Mouse (Mus musculus): ENCODE measurements around the gene Eya4. TPM values are rescaled to one million over a fixed set of nuclear protein-coding genes. Genes with fewer than 3 reads are reported as not detected.

The Eya4 gene
- total and polyA plus RNA-seq, 3 experiments: 0.24 to 0.46 TPM; not detected in 1

GRCm38 (mm10) chr10:23198251-23198650 is 152.3 kb downstream of the Eya4 start:
- TF ChIP-seq NRF1 (IDR thresholded peaks at IDR 0.05; ENCODE audit: insufficient read depth, low read depth, low read length, poor library complexity, severe bottlenecking) (no peak), MAX (IDR thresholded peaks at IDR 0.05; ENCODE audit: low read length) (no peak), KAT2A (conservative IDR thresholded peaks at IDR 0.05; ENCODE audit: low read depth, low read length) (no peak), MAFK (IDR thresholded peaks at IDR 0.05; ENCODE audit: borderline replicate concordance, low read depth, low read length) (no peak), JUND (IDR thresholded peaks at IDR 0.05; ENCODE audit: low read depth, low read length) (no peak), USF2 (IDR thresholded peaks at IDR 0.05; ENCODE audit: borderline replicate concordance in 1 of 2, insufficient read depth in 1 of 2, low read depth in 1 of 2, low read length in 2 of 2) (no peak), ZMIZ1 (IDR thresholded peaks at IDR 0.05; ENCODE audit: low read depth, low read length) (no peak), SIN3A (IDR thresholded peaks at IDR 0.05; ENCODE audit: low read length) (no peak), GABPA (IDR thresholded peaks at IDR 0.05; ENCODE audit: low read depth, low read length) (no peak), NELFE (IDR thresholded peaks at IDR 0.05; ENCODE audit: low read depth, low read length) (no peak), GATA1 (IDR thresholded peaks at IDR 0.05; ENCODE audit: low read depth, low read length) (no peak), POLR2A (IDR thresholded peaks at IDR 0.05; ENCODE audit: control insufficient read depth in 1 of 2, insufficient read depth in 1 of 2, low read depth in 1 of 2, low read length in 2 of 2, poor library complexity in 1 of 2) (no peak), HCFC1 (IDR thresholded peaks at IDR 0.05; ENCODE audit: low read depth, low read length) (no peak), EP300 (IDR thresholded peaks at IDR 0.05; ENCODE audit: low read depth in 1 of 2, low read length in 2 of 2) (no peak), MYC (IDR thresholded peaks at IDR 0.05; ENCODE audit: low read depth, low read length) (no peak)
- no peak for DNase-seq (ENCODE audit: low read depth, low spot score)
- H3K27ac ChIP-seq (ENCODE audit: control insufficient read depth, low read depth, low read length): no peak overlapping the region

GRCm38 (mm10) chr10:23196336-23196735 is 154.2 kb downstream of the Eya4 start:
- H3K9me3 ChIP-seq (replicated peaks; ENCODE audit: insufficient read depth, low read length): no peaks in the 10 kb centered on the region
- no peaks in the 10 kb centered on the region; a peak in 1 of 4 replicates for H3K27me3 ChIP-seq (ENCODE audit: control insufficient read depth in 1 of 2, insufficient read depth in 2 of 2, low read length in 2 of 2)
- TF ChIP-seq POLR2AphosphoS5 (IDR thresholded peaks at IDR 0.05; ENCODE audit: borderline replicate concordance, low read depth, low read length) (no peak), NRF1 (IDR thresholded peaks at IDR 0.05; ENCODE audit: insufficient read depth, low read depth, low read length, poor library complexity, severe bottlenecking) (no peak), POLR2AphosphoS2 (IDR thresholded peaks at IDR 0.05; ENCODE audit: low read length) (no peak), CHD1 (IDR thresholded peaks at IDR 0.05; ENCODE audit: low read depth, low read length) (no peak), MYB (IDR thresholded peaks at IDR 0.05; ENCODE audit: low read depth, low read length) (no peak), ZC3H11A (IDR thresholded peaks at IDR 0.05; ENCODE audit: low read depth, low read length) (no peak), RAD21 (IDR thresholded peaks at IDR 0.05; ENCODE audit: low read depth, low read length) (no peak), GATA1 (IDR thresholded peaks at IDR 0.05; ENCODE audit: low read depth, low read length) (no peak), E2F4 (IDR thresholded peaks at IDR 0.05; ENCODE audit: borderline replicate concordance, low read depth, low read length) (no peak), BHLHE40 (IDR thresholded peaks at IDR 0.05; ENCODE audit: borderline replicate concordance, low read depth, low read length) (no peak)
- H3K36me3 ChIP-seq (ENCODE audit: control insufficient read depth in 1 of 2, insufficient read depth in 2 of 2, low read length in 2 of 2): no peaks in the 10 kb centered on the region
- no peak for DNase-seq (ENCODE audit: low read depth, low spot score)
- H3K4me1 ChIP-seq (ENCODE audit: control insufficient read depth in 1 of 2, insufficient read depth in 2 of 2, low read length in 2 of 2): no peaks in the 10 kb centered on the region
- no peak overlapping the region for H3K9ac ChIP-seq (ENCODE audit: control insufficient read depth, low read depth, low read length, poor library complexity, severe bottlenecking)
- H3K27ac ChIP-seq (ENCODE audit: control insufficient read depth, low read depth, low read length): no peak overlapping the region
- H3K79me2 ChIP-seq (ENCODE audit: control insufficient read depth, insufficient read depth, low read length, poor library complexity): no peaks in the 10 kb centered on the region
- no peak overlapping the region for H3K4me3 ChIP-seq (ENCODE audit: control insufficient read depth in 1 of 2, insufficient read depth in 1 of 2, low read depth in 2 of 2, low read length in 2 of 2)

More at GRCm38 (mm10) chr10:23198251-23198650, 152.3 kb downstream of the Eya4 start:
- Histone ChIP-seq H3K9ac (ENCODE audit: control insufficient read depth, low read depth, low read length, poor library complexity, severe bottlenecking) (no peak overlapping the region), H3K79me2 (ENCODE audit: control insufficient read depth, insufficient read depth, low read length, poor library complexity) (no peaks in the 10 kb centered on the region), H3K4me1 (ENCODE audit: control insufficient read depth in 1 of 2, insufficient read depth in 2 of 2, low read length in 2 of 2) (no peaks in the 10 kb centered on the region), H3K4me3 (ENCODE audit: control insufficient read depth in 1 of 2, insufficient read depth in 1 of 2, low read depth in 2 of 2, low read length in 2 of 2) (no peak overlapping the region), H3K9me3 (replicated peaks; ENCODE audit: insufficient read depth, low read length) (no peaks in the 10 kb centered on the region), H3K27me3 (ENCODE audit: control insufficient read depth in 1 of 2, insufficient read depth in 2 of 2, low read length in 2 of 2) (no peaks in the 10 kb centered on the region; a peak in 1 of 4 replicates), H3K36me3 (ENCODE audit: control insufficient read depth in 1 of 2, insufficient read depth in 2 of 2, low read length in 2 of 2) (no peaks in the 10 kb centered on the region)
